ENCODE assay signal across 23 mouse cellular contexts in the genomic region with DNA sequence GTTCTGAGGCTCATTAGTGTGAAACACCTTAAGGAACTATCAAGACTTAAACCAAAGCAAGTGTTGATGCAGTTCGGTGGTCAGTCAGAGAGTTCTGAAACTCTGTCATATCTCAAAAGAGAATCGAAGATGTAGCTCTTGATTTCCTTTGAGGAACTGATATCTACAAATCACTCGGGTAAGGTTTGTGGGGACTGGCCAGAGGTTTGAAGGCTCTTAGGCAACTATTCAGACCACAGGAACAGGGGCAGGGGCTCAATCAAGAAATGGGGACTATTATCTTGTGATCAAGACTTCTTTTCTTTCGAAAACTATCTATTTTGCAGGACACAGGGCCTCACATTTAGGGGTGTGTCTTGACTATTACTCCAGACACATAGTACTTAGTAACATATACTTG. TPM values are rescaled to one million over a fixed set of nuclear protein-coding genes. Genes with fewer than 3 reads are reported as not detected.
"Had no signal": no experiment of that assay in that cellular context is flagged by ENCODE, and none has a peak within 500 bp of the region (broad histone marks: within the 10 kb centered on the region; RNA-seq: fewer than 3 reads in every experiment).

No protein-coding gene starts in this region.

- H3K4me2 ChIP-seq: liver, embryonic 15.5 days; lung, embryonic 15.5 days; midbrain, embryonic 11.5 days; midbrain, embryonic 13.5 days; neural tube, embryonic 13.5 days; neural tube, embryonic 15.5 days had no signal

- H3K27ac ChIP-seq: liver, embryonic 15.5 days; lung, embryonic 15.5 days; macrophage; midbrain, embryonic 13.5 days; neural tube, embryonic 13.5 days; neural tube, embryonic 15.5 days had no signal

- H3K4me3 ChIP-seq: liver, embryonic 15.5 days; lung, embryonic 15.5 days; megakaryocyte, embryonic 14.5 days; midbrain, embryonic 13.5 days; myocyte; neural tube, embryonic 13.5 days; neural tube, embryonic 15.5 days had no signal

- ATAC-seq: liver, postnatal 0 days; lung, postnatal 0 days; midbrain, embryonic 13.5 days; midbrain, embryonic 16.5 days had no signal

- H3K9ac ChIP-seq: liver, embryonic 15.5 days; liver, postnatal 0 days; lung, embryonic 15.5 days; midbrain, embryonic 13.5 days; neural tube, embryonic 13.5 days; neural tube, embryonic 15.5 days had no signal

- H3K27me3 ChIP-seq: liver, embryonic 15.5 days; lung, embryonic 15.5 days; megakaryocyte, embryonic 14.5 days; midbrain, embryonic 13.5 days; neural tube, embryonic 13.5 days; neural tube, embryonic 15.5 days had no signal

- H3K4me1 ChIP-seq: liver, embryonic 15.5 days; lung, embryonic 15.5 days; megakaryocyte, embryonic 14.5 days; neural tube, embryonic 15.5 days had no signal

- H3K9me3 ChIP-seq: liver, embryonic 15.5 days; lung, embryonic 15.5 days; midbrain, embryonic 13.5 days; neural tube, embryonic 13.5 days; neural tube, embryonic 15.5 days had no signal

- H3K36me3 ChIP-seq: liver, embryonic 15.5 days; lung, embryonic 15.5 days; midbrain, embryonic 13.5 days; neural tube, embryonic 13.5 days; neural tube, embryonic 15.5 days had no signal

- DNase-seq: liver, postnatal 0 days; lung, adult 2 months; lung, postnatal 14 days; lung, postnatal 36 days; retina, postnatal 1 day; right cerebral cortex, adult 18-20 months; right cerebral cortex, postnatal 25 days; right cerebral cortex, postnatal 4 days; spleen, adult 18-20 months; thymus, adult 18-20 months; thymus, postnatal 14 days; thymus, postnatal 36 days had no signal

RNA-seq across cellular contexts. Expression of a gene that starts 39.5 kb away (rescaled TPM):
- polyA plus RNA-seq: liver, postnatal 0 days; macrophage; myocyte had no signal
